Mouse (Mus musculus) skeletal muscle tissue, postnatal 0 days (tissue): ENCODE data around the gene Edn3. TPM values are rescaled to one million over a fixed set of nuclear protein-coding genes. Genes with fewer than 3 reads are reported as not detected.

Experiments used
- polyA plus RNA-seq: library from polyadenylated mRNA; unstranded; fragments of >200 nt; fragmentation: Nextera tagmentation; extraction: Ambion mirVana; gene quantifications from 2 replicates; pipeline ENCODE4 v1.2.1, GENCODE M21; 2015

The Edn3 gene
- polyA plus RNA-seq: 7.6 and 8.3 TPM in 2 replicates

DNA sequence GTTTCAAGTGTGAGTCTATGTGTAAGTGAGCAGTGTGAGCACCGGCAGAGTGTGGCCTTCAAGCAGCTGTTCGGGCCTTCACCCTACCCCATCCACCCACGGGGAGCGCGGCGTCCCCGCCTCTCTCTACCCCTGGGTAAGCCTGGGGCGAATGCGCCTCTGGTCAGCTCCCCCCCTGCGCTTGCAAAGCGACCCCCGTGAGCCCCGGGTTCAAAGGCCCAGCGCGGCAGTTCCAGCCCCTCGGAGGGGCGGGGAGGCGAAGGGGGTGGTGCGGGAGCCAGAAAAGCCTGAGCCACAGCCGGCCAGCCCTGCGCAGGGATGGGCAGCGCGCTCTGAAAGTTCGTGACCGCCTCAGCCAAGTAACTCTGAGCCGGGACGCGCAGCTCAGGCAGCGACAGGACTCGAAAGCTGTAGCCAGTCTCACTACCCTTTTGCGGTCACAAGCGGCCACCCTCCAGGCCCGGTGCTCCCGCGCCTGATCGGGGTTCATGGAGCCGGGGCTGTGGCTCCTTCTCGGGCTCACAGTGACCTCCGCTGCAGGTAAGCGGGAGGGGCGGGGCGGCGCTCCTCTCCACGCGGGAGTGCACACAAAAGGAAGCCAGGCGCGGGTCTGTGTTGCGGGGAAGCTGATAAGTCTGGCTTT, at the start of gene Edn3:
Gene Edn3, plus strand, starts transcription at position 141 of the 643 bp plus-strand sequence.

Other genes with a start within 250 kb of the Edn3 start
- gene Zfp831, start 117.1 kb upstream of the Edn3 start, polyA plus RNA-seq: not detected in 2 replicates
- gene Gm14444, start 249.6 kb downstream of the Edn3 start, polyA plus RNA-seq: not detected in 2 replicates